Mouse (Mus musculus): ENCODE data around the gene Hagh. TPM values are rescaled to one million over a fixed set of nuclear protein-coding genes. Genes with fewer than 3 reads are reported as not detected.

Hagh gene
- polyA plus RNA-seq, 1 experiment from 2014 or later = 56.7 TPM

DNA sequence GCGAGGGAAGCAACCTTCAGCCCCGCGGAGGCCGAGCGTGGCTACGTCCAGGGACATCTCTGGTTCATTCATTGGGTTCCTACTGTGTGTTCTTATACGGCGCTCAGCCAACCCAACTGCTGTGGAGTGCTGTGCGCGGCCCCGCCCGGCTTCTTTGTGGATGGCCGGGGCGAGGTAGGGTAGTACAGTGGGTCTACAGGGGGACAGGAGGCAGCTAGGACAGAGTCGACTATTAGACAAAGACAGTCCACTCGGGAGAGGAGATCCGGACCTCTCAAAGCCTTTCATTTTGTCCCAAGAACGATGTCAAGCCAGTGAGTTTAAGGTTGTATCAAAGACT, 47.0 kb downstream of the Hagh start:
- H3K36me3 ChIP-seq = peaks cover 31% of the 10 kb centered on the region

GRCm38 (mm10) chr17:24887291-24888080, 47.5 kb downstream of the Hagh start:
- Histone ChIP-seq H3K4me2 (peak overlapping the region; percentile 92), H3K9me3 (replicated peaks) (no peaks in the 10 kb centered on the region), H3K27me3 (no peaks in the 10 kb centered on the region), H3K36me3 (peaks cover 35% of the 10 kb centered on the region), H3K4me3 (peak overlapping the region; percentile 94), H3K27ac (peak overlapping the region; percentile 81), H3K4me1 (replicated peaks) (peaks cover 23% of the 10 kb centered on the region), H3K9ac (peak overlapping the region; percentile 88)
- 53% methylated on average over 18 of the region's 18 CpGs for WGBS
- ATAC-seq (replicated peaks; ENCODE audit: insufficient number of reproducible peaks, insufficient read depth, low FRiP score, low read depth) = no peak

More for the DNA sequence above, 47.0 kb downstream of the Hagh start:
- WGBS = under 1% methylated on average over 18 of the region's 18 CpGs
- Histone ChIP-seq H3K27ac (peak overlapping the region; percentile 81), H3K9me3 (replicated peaks) (no peaks in the 10 kb centered on the region), H3K4me1 (replicated peaks) (peaks cover 23% of the 10 kb centered on the region), H3K27me3 (no peaks in the 10 kb centered on the region), H3K9ac (peak overlapping the region; percentile 88), H3K4me2 (peak overlapping the region; percentile 92), H3K4me3 (peak overlapping the region; percentile 94)
- ATAC-seq (replicated peaks; ENCODE audit: insufficient number of reproducible peaks, insufficient read depth, low FRiP score, low read depth) = 0 out of 2 replicates have a peak, but pooled peaks have one; percentile 3

DNA sequence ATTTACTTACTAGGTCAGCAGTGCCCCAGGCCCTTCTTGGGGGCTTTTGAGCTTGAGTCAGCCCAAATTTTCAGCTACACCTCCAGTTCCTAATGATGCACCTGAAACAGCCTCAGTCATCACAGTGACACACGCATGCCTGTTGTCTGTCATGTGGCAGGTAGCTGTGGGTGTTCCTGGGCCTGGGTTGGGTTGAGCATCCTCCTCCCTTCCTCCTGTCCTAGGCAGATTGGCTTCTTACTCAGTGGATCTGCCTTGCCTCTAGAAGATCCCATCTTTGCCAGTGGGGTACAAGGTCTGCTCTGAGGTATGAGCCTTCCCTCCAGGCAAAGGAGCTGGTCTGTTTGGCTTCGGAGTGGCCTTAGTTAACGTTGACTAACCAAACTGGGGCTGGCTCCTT, 48.9 kb downstream of the Hagh start:
- WGBS = 95% methylated on average over 3 of the region's 3 CpGs
- H3K9ac ChIP-seq = no peak overlapping the region
- peaks cover 27% of the 10 kb centered on the region for H3K4me1 ChIP-seq (replicated peaks)
- no peaks in the 10 kb centered on the region for H3K27me3 ChIP-seq
- no peak overlapping the region for H3K27ac ChIP-seq
- H3K4me3 ChIP-seq = no peak overlapping the region
- H3K4me2 ChIP-seq = no peak overlapping the region
- no peak for ATAC-seq (replicated peaks; ENCODE audit: insufficient number of reproducible peaks, insufficient read depth, low FRiP score, low read depth)
- no peaks in the 10 kb centered on the region for H3K9me3 ChIP-seq (replicated peaks)
- peaks cover 33% of the 10 kb centered on the region for H3K36me3 ChIP-seq

DNA sequence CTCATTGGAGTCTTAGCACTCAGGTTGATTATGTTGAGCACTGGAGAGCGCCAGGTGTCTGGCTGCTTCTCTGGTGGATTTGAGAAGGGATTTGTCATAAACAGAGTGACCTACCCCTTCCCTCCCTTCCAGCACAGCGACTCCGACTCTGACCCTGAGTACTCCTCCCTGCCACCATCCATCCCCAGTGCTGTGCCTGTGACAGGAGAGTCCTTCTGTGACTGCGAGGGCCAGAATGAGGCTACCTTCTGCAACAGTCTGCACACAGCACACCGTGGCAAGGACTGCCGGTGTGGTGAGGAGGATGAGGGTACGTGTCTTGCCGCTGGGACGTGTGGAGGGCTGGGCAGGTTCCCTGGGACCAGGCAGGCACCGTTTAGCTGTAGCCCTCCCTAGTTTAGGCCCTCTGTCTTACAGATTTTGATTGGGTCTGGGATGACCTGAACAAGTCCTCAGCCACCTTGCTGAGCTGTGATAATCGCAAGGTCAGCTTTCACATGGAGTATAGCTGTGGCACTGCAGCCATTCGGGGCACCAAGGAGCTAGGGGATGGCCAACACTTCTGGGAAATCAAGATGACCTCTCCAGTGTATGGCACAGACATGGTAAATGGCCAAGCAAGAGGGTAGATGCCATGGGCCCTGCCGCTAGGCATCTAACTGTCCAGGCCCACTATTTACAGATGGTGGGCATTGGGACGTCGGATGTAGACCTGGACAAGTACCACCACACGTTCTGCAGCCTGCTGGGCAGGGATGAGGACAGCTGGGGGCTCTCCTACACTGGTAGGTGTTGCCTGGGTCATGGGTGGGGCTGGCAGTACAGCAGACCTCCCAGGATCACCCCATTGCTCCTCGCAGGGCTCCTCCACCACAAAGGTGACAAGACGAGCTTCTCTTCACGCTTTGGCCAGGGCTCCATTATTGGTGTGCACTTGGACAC, 50.5 kb downstream of the Hagh start:
- no peak overlapping the region for H3K27ac ChIP-seq
- peaks cover 33% of the 10 kb centered on the region for H3K36me3 ChIP-seq
- no peak overlapping the region for H3K4me3 ChIP-seq
- H3K4me2 ChIP-seq = no peak overlapping the region
- H3K27me3 ChIP-seq = no peaks in the 10 kb centered on the region
- H3K9me3 ChIP-seq (replicated peaks) = no peaks in the 10 kb centered on the region
- 86% methylated on average over 19 of the region's 19 CpGs for WGBS
- peaks cover 29% of the 10 kb centered on the region for H3K4me1 ChIP-seq (replicated peaks)
- H3K9ac ChIP-seq = no peak overlapping the region
- ATAC-seq (replicated peaks; ENCODE audit: insufficient number of reproducible peaks, insufficient read depth, low FRiP score, low read depth) = no peak

GRCm38 (mm10) chr17:24891321-24891720, 51.4 kb downstream of the Hagh start:
- Histone ChIP-seq H3K4me1 (replicated peaks) (peaks cover 32% of the 10 kb centered on the region), H3K27ac (no peak overlapping the region), H3K9ac (no peak overlapping the region), H3K9me3 (replicated peaks) (no peaks in the 10 kb centered on the region), H3K36me3 (peaks cover 33% of the 10 kb centered on the region), H3K4me3 (no peak overlapping the region), H3K4me2 (no peak overlapping the region), H3K27me3 (no peaks in the 10 kb centered on the region)
- no peak for ATAC-seq (replicated peaks; ENCODE audit: insufficient number of reproducible peaks, insufficient read depth, low FRiP score, low read depth)
- WGBS = 91% methylated on average over 13 of the region's 13 CpGs

DNA sequence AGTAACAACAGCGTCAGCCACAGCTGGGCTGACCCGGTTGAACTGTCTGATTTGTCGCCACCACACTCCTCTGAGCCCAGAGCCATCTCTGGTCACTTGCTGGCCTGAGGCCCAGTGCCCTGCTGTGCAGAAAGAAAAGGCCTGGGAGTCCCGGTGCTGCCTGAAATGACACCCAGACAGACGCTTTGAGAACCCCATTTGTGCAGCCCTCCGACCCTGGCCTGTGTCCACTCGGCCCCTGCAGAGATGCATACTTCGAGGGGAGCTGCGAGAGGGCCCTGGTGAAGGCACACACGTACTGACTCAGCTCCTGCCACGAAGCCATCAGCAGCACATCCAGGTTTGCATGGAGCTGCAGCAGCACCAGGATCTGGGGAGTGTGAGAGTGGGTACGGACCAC, 52.8 kb downstream of the Hagh start:
- WGBS = 91% methylated on average over 12 of the region's 12 CpGs
- no peak for ATAC-seq (replicated peaks; ENCODE audit: insufficient number of reproducible peaks, insufficient read depth, low FRiP score, low read depth)
- no peak overlapping the region for H3K9ac ChIP-seq

GRCm38 (mm10) chr17:24893276-24893675, 53.3 kb downstream of the Hagh start:
- ATAC-seq (replicated peaks; ENCODE audit: insufficient number of reproducible peaks, insufficient read depth, low FRiP score, low read depth) = no peak
- peaks cover 43% of the 10 kb centered on the region for H3K36me3 ChIP-seq
- H3K4me1 ChIP-seq (replicated peaks) = peaks cover 39% of the 10 kb centered on the region
- H3K27me3 ChIP-seq = no peaks in the 10 kb centered on the region
- WGBS = 95% methylated on average over 2 of the region's 2 CpGs
- peak overlapping the region; percentile 81; the same call in 1 of the 2 replicates for H3K4me3 ChIP-seq
- no peak overlapping the region for H3K9ac ChIP-seq
- H3K27ac ChIP-seq = no peak overlapping the region
- no peak overlapping the region for H3K4me2 ChIP-seq
- no peaks in the 10 kb centered on the region for H3K9me3 ChIP-seq (replicated peaks)

More for the DNA sequence above, 52.8 kb downstream of the Hagh start:
- Histone ChIP-seq H3K4me3 (no peak overlapping the region), H3K27me3 (no peaks in the 10 kb centered on the region), H3K4me1 (replicated peaks) (peaks cover 39% of the 10 kb centered on the region), H3K27ac (no peak overlapping the region), H3K4me2 (no peak overlapping the region), H3K9me3 (replicated peaks) (no peaks in the 10 kb centered on the region), H3K36me3 (peaks cover 38% of the 10 kb centered on the region)

DNA sequence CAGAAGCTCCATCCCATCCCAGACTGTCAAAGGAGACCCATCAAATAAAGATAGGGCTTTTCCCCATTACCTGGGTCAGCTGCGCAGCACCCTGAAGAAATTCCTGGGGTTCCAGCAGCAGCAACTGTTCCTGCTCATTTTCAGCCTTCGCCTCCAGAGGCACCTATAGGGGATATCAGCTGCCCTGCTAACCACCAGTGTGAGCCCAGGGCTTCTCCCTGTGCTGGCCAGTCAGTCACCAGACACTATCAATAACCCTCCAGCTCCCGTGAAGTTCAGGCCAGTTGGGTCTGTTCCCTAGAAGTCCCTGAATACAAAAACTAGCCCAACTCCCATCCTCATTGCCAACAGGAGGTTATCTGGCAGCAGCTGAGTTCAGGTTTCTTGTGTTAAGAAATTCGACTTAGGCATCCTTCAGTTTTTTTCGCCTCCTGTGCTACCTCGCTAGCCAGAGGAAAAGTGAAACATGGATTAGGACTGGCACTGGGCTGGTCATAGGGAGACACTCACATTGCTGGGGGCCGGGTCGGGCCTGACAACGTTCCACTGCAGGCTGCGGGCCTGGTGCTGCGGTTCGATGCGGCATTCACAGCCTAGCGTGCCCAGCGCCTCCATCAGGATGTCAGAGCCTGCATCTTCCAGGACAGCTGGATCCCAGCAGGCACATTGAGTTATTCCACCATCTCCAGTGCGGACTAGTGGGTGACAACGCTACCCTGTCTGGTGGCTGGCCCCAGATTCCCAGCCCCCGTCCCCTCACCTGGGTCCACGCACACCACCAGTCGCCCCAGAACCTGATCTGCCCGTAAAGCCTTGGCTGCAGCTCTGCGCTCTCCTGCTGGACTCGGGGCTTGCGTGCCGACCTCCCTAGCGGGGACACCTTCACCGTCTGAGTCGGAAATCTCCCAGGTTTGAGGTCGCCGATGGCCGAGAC, 54.4 kb downstream of the Hagh start:
- no peaks in the 10 kb centered on the region for H3K27me3 ChIP-seq
- WGBS = 9% methylated on average over 31 of the region's 31 CpGs
- H3K9me3 ChIP-seq (replicated peaks) = no peaks in the 10 kb centered on the region
- H3K4me2 ChIP-seq = peak overlapping the region; percentile 94
- peaks cover 47% of the 10 kb centered on the region for H3K4me1 ChIP-seq (replicated peaks)
- H3K9ac ChIP-seq = peak overlapping the region; percentile 91
- peak overlapping the region; percentile 91 for H3K27ac ChIP-seq
- H3K36me3 ChIP-seq = peaks cover 53% of the 10 kb centered on the region
- peak overlapping the region; percentile 81 for H3K4me3 ChIP-seq
- ATAC-seq (replicated peaks; ENCODE audit: insufficient number of reproducible peaks, insufficient read depth, low FRiP score, low read depth) = 0 out of 2 replicates have a peak, but pooled peaks have one; percentile 4

DNA sequence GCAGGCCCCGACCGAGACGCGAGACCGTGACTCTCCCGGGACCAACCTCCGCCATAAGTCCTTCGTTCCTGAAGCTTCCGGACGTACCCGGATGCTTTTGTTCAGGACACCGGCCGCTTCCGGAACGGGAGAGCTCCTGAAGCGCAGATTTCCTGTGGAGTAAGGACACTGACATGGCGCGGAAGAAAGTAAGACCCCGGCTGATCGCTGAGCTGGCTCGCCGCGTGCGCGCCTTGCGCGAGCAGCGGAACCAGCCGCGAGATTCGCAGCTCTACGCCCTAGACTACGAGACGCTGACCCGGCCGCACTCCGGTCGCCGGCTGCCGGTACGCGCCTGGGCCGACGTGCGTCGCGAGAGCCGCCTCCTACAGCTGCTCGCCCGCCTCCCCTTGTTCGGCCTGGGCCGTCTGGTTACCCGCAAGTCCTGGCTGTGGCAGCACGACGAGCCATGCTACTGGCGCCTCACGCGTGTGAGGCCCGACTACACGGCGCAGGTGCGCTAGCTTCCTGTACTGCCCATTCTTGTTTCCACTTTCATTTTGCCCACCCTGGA, 55.1 kb downstream of the Hagh start, which contains the start of the genes Eme2 and Mrps34:
Eme2 (minus strand) TSS at position 93 of the 553 bp plus-strand sequence.
Mrps34 (plus strand) TSS at position 122 of the 553 bp plus-strand sequence.
- peak within 1 kb of the TSS; percentile 94 for H3K4me2 ChIP-seq
- under 1% methylated on average over 62 of the region's 62 CpGs for WGBS
- H3K27me3 ChIP-seq = no peaks in the 10 kb centered on the region
- H3K27ac ChIP-seq = peak within 1 kb of the TSS; percentile 91
- H3K9ac ChIP-seq = peak within 1 kb of the TSS; percentile 91
- no peaks in the 10 kb centered on the region for H3K9me3 ChIP-seq (replicated peaks)
- peak; percentile 33; the same call in 1 of the 2 replicates for ATAC-seq (replicated peaks; ENCODE audit: insufficient number of reproducible peaks, insufficient read depth, low FRiP score, low read depth)
- peaks cover 60% of the 10 kb centered on the region for H3K36me3 ChIP-seq
- peaks cover 47% of the 10 kb centered on the region for H3K4me1 ChIP-seq (replicated peaks)
- H3K4me3 ChIP-seq = peak within 1 kb of the TSS; percentile 81

- Histone ChIP-seq H3K4me2 (peak overlapping the region; percentile 94), H3K4me3 (peak overlapping the region; percentile 81), H3K9me3 (replicated peaks) (no peaks in the 10 kb centered on the region), H3K36me3 (peaks cover 60% of the 10 kb centered on the region), H3K27me3 (no peaks in the 10 kb centered on the region), H3K4me1 (replicated peaks) (peaks cover 47% of the 10 kb centered on the region), H3K27ac (peak overlapping the region; percentile 91), H3K9ac (peak overlapping the region; percentile 91)
- 12% methylated on average over 23 of the region's 23 CpGs for WGBS
- no peak for ATAC-seq (replicated peaks; ENCODE audit: insufficient number of reproducible peaks, insufficient read depth, low FRiP score, low read depth)
These were observed 55.8 kb downstream of the Hagh start for GRCm38 (mm10) chr17:24895571-24896240.

Measured in heart, embryonic 15.5 days (tissue).